Mouse (Mus musculus) liver, adult 2 months (tissue): ENCODE measurements around the gene Fbxl17.

Experiments used
- CTCF ChIP-seq: fragments of 200-500 bp; IDR thresholded peaks from 2 replicates; pipeline ENCODE4 v1.5.1; 2011; ENCODE audit warnings: low read depth, low read length, control low read depth
- POLR2A ChIP-seq: fragments of 200-500 bp; IDR thresholded peaks from 2 replicates; pipeline ENCODE4 v1.6.1; 2011; ENCODE audit warnings: low read length, control low read depth; ENCODE audit not compliant: insufficient read depth; ENCODE audit errors: extremely low read depth

DNA sequence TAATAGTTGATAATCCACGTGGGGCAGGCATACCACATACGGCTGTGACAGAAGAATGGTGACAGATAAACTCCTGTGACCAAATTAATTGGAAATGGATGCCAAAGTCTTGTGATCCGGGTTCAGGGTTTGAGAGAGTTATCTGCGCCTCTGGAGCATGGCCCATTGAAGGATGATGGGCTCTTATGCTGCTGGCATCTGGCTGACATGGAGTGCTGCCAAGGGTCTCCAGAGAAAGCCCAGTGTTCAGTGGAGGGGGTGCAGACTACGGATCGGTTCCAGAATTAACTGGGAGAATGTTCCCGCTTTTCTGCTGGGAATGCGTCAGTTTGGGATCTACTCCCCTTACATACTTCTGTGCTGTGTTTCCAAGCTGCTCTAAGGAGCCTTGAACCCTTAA is 308.5 kb downstream of the Fbxl17 start:
- TF ChIP-seq CTCF, result no peak
- no peak for TF ChIP-seq POLR2A
